Mouse (Mus musculus) layer of hippocampus, adult 2 months (tissue): ENCODE measurements around the gene C2cd2. TPM values are rescaled to one million over a fixed set of nuclear protein-coding genes. Genes with fewer than 3 reads are reported as not detected.

Experiments used
- DNase-seq, 2 experiments: peaks; one replicate each; pipeline ENCODE4 v3.0.0; 2022; ENCODE audit warnings: low spot score in 2 of 2
- H3K27ac ChIP-seq: fragments of 200-600 bp; 2 replicates; pipeline ENCODE4 v1.8.1; 2022
- H3K4me3 ChIP-seq: fragments of 200-600 bp; 2 replicates; pipeline ENCODE4 v1.8.1; 2022; ENCODE audit warnings: mild to moderate bottlenecking
- CTCF ChIP-seq: fragments of 200-600 bp; conservative IDR thresholded peaks from 2 replicates; pipeline ENCODE4 v1.8.1; 2022; ENCODE audit warnings: antibody characterized with exemption, mild to moderate bottlenecking, moderate library complexity
- microRNA-seq, 2 experiments: library from miRNA; unstranded; fragments of <30 nt; microRNA quantifications; one replicate each; pipeline ENCODE4 v1.2.0; 2021
- total RNA-seq, 2 experiments: library from RNA; stranded (reverse); gene quantifications; 2 replicates each; pipeline ENCODE4 v1.2.3; 2021

C2cd2 gene
- total RNA-seq, 2 experiments from 2014 or later: 15.8 to 20.1 TPM

DNA sequence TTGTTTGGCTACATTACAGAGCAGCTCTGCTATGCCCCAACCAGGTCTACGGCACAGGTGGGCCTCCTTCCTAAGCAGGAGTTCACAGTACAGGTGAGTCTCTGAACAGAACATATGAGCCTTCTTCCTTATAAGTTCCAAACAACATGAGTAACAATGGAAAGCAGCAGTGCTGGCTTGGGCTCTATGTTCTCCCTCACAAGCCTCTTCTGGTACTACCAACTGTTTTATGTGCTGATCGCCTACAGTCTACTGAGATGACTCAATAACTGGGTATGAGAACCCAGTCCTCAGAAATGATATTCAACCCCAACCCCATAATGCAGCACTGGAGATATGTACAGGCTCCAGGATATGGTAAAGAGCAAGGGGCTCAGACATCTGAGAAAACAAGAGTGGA is 148.3 kb downstream of the C2cd2 start:
- peak in 1 of 2 experiments; percentile 38 for DNase-seq
- peak overlapping the region; percentile 78 for H3K27ac ChIP-seq
- no peak for TF ChIP-seq CTCF
- no peak overlapping the region for H3K4me3 ChIP-seq

DNA sequence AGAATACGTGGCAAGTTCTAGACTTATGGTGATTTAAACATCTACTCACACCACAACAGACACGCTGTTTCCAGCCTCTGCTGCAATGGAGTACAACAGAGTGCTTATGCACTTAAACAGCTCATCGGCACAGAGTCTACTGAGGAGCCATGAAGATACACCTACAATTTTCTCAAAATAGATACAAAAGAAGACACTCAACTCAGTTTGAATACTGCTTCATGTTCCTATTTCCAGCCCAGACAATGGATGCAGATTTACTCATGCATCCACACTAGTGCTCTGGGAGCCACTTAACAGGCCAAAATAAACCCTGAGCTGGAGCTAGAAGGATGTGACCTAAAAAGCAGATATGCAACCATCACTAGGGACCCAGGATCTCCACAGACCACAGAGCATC is 153.5 kb downstream of the C2cd2 start:
- TF ChIP-seq CTCF: no peak
- H3K27ac ChIP-seq: no peak overlapping the region
- H3K4me3 ChIP-seq: no peak overlapping the region
- DNase-seq: no peak

DNA sequence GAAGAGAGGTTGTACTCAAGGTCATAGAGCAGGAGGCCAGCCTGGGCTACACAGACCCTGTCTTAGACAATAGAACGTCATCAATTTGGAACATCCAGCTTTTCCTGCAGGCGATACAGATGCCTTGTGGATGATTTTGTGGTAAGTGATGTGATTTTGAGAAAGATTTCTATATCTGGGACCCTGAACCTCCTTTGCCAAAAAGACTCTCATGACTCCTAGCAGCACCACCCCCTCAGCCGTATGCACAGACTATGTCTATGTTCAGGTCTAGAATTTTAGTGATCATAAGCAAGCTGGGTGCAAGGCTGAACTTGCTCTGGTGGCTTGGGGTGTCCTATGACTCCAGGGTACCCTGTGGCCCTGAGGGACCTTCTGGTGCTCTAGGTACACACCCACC is 156.8 kb downstream of the C2cd2 start:
- no peak for DNase-seq
- no peak overlapping the region for H3K4me3 ChIP-seq
- TF ChIP-seq CTCF: no peak
- H3K27ac ChIP-seq: peak overlapping the region; percentile 3; the same call in 1 of the 2 replicates

Small RNAs within 50 kb of the gene (microRNA-seq; reads per million reads assigned to microRNA genes)
- gene Mir6964: 0 reads per million in 2 experiments

Other genes starting within 250 kb of the C2cd2 start
- gene Ripk4, start 198.8 kb downstream of the C2cd2 start, total RNA-seq: under 1 TPM; 0.20 to 0.34 TPM
- 10 to 100 TPM; 19.4 to 25.3 TPM for gene Prdm15, start 110.7 kb downstream of the C2cd2 start, total RNA-seq
- gene Zbtb21, start within 50 bp of the C2cd2 start, total RNA-seq: 10 to 100 TPM; 30.0 to 30.7 TPM
- 10 to 100 TPM; 24.0 to 25.4 TPM for gene B230307C23Rik, start 34.7 kb upstream of the C2cd2 start, total RNA-seq
- gene A630089N07Rik, start 119.9 kb upstream of the C2cd2 start, total RNA-seq: 1 to 10 TPM; 7.3 to 8.9 TPM